Mouse (Mus musculus): ENCODE data around the gene Polr2a. TPM values are rescaled to one million over a fixed set of nuclear protein-coding genes. Genes with fewer than 3 reads are reported as not detected.
A peak's percentile ranks its signal among the peaks of the same experiment; 100 is the strongest.

The Polr2a gene
- polyA plus RNA-seq, 1 experiment from 2014 or later, result 30.7 TPM

GRCm38 (mm10) chr11:69689891-69690290, 68.5 kb downstream of the Polr2a start:
- DNase-seq (no peak), ATAC-seq (ENCODE audit: low FRiP score, low TSS enrichment) (no peak)
- no peaks in the 10 kb centered on the region for H3K36me3 ChIP-seq (ENCODE audit: control insufficient read depth, insufficient read depth, low read length)
- no peak overlapping the region for H3K27ac ChIP-seq (replicated peaks; ENCODE audit: low read depth, low read length)
- H3K4me1 ChIP-seq (ENCODE audit: control insufficient read depth, insufficient read depth, low read length), result no peaks in the 10 kb centered on the region
- H3K4me3 ChIP-seq (replicated peaks; ENCODE audit: low read depth, low read length), result no peak overlapping the region
- no peak overlapping the region for H3K9ac ChIP-seq (replicated peaks; ENCODE audit: low read length)
- H3K27me3 ChIP-seq (ENCODE audit: control insufficient read depth, insufficient read depth, low read length), result no peaks in the 10 kb centered on the region
- WGBS, result 93% methylated on average over 1 of the region's 1 CpGs
- no peaks in the 10 kb centered on the region for H3K9me3 ChIP-seq (ENCODE audit: control insufficient read depth, low read length)
- H3K4me2 ChIP-seq (ENCODE audit: low read length), result no peak overlapping the region

GRCm38 (mm10) chr11:69687061-69687460, 71.4 kb downstream of the Polr2a start:
- H3K27ac ChIP-seq (replicated peaks; ENCODE audit: low read depth, low read length), result no peak overlapping the region
- no peak for ATAC-seq (ENCODE audit: low FRiP score, low TSS enrichment)
- H3K27me3 ChIP-seq (ENCODE audit: control insufficient read depth, insufficient read depth, low read length), result no peaks in the 10 kb centered on the region
- peaks cover 7% of the 10 kb centered on the region for H3K4me1 ChIP-seq (ENCODE audit: control insufficient read depth, insufficient read depth, low read length)
- WGBS, result 56% methylated on average over 5 of the region's 5 CpGs
- DNase-seq, result no peak
- no peak overlapping the region for H3K9ac ChIP-seq (replicated peaks; ENCODE audit: low read length)
- H3K4me3 ChIP-seq (replicated peaks; ENCODE audit: low read depth, low read length), result no peak overlapping the region
- H3K4me2 ChIP-seq (ENCODE audit: low read length), result no peak overlapping the region
- no peaks in the 10 kb centered on the region for H3K9me3 ChIP-seq (ENCODE audit: control insufficient read depth, low read length)
- no peaks in the 10 kb centered on the region for H3K36me3 ChIP-seq (ENCODE audit: control insufficient read depth, insufficient read depth, low read length)

- H3K9me3 ChIP-seq (ENCODE audit: control insufficient read depth, low read length), result no peaks in the 10 kb centered on the region
- no peaks in the 10 kb centered on the region for H3K36me3 ChIP-seq (ENCODE audit: control insufficient read depth, insufficient read depth, low read length)
- DNase-seq, result peak; percentile 50
- H3K4me3 ChIP-seq (replicated peaks; ENCODE audit: low read depth, low read length), result no peak overlapping the region
- no peak for ATAC-seq (ENCODE audit: low FRiP score, low TSS enrichment)
- no peak overlapping the region for H3K27ac ChIP-seq (replicated peaks; ENCODE audit: low read depth, low read length)
- peaks cover 7% of the 10 kb centered on the region for H3K4me1 ChIP-seq (ENCODE audit: control insufficient read depth, insufficient read depth, low read length)
- H3K4me2 ChIP-seq (ENCODE audit: low read length), result no peak overlapping the region
- 20% methylated on average over 4 of the region's 4 CpGs for WGBS
- H3K9ac ChIP-seq (replicated peaks; ENCODE audit: low read length), result no peak overlapping the region
- H3K27me3 ChIP-seq (ENCODE audit: control insufficient read depth, insufficient read depth, low read length), result no peaks in the 10 kb centered on the region
Observed at GRCm38 (mm10) chr11:69686377-69686776, 72.1 kb downstream of the Polr2a start.

- no peak for ATAC-seq (ENCODE audit: low FRiP score, low TSS enrichment)
- WGBS, result 57% methylated on average over 10 of the region's 10 CpGs
- Histone ChIP-seq H3K9me3 (ENCODE audit: control insufficient read depth, low read length) (no peaks in the 10 kb centered on the region), H3K4me1 (ENCODE audit: control insufficient read depth, insufficient read depth, low read length) (peaks cover 13% of the 10 kb centered on the region), H3K27ac (replicated peaks; ENCODE audit: low read depth, low read length) (no peak within 1 kb of the TSS), H3K4me2 (ENCODE audit: low read length) (no peak within 1 kb of the TSS), H3K4me3 (replicated peaks; ENCODE audit: low read depth, low read length) (no peak within 1 kb of the TSS), H3K27me3 (ENCODE audit: control insufficient read depth, insufficient read depth, low read length) (no peaks in the 10 kb centered on the region), H3K9ac (replicated peaks; ENCODE audit: low read length) (0 out of 2 replicates have a peak within 1 kb of the TSS, but pooled peaks have one; percentile 21), H3K36me3 (ENCODE audit: control insufficient read depth, insufficient read depth, low read length) (no peaks in the 10 kb centered on the region)
- no peak for DNase-seq
Observed at GRCm38 (mm10) chr11:69685526-69686148, 72.8 kb downstream of the Polr2a start, which contains the start of gene Tnfsf13. TSS of gene Tnfsf13 (minus strand) at chr11:69685784.

GRCm38 (mm10) chr11:69684936-69685335, 73.5 kb downstream of the Polr2a start:
- no peak for ATAC-seq (ENCODE audit: low FRiP score, low TSS enrichment)
- WGBS, result 84% methylated on average over 6 of the region's 6 CpGs
- H3K27ac ChIP-seq (replicated peaks; ENCODE audit: low read depth, low read length), result no peak overlapping the region
- H3K9me3 ChIP-seq (ENCODE audit: control insufficient read depth, low read length), result no peaks in the 10 kb centered on the region
- no peak overlapping the region for H3K9ac ChIP-seq (replicated peaks; ENCODE audit: low read length)
- no peak overlapping the region for H3K4me3 ChIP-seq (replicated peaks; ENCODE audit: low read depth, low read length)
- peaks cover 4% of the 10 kb centered on the region; the same call in 1 of the 2 replicates for H3K36me3 ChIP-seq (ENCODE audit: control insufficient read depth, insufficient read depth, low read length)
- H3K4me1 ChIP-seq (ENCODE audit: control insufficient read depth, insufficient read depth, low read length), result peaks cover 18% of the 10 kb centered on the region
- DNase-seq, result no peak
- H3K27me3 ChIP-seq (ENCODE audit: control insufficient read depth, insufficient read depth, low read length), result no peaks in the 10 kb centered on the region
- H3K4me2 ChIP-seq (ENCODE audit: low read length), result no peak overlapping the region

- DNase-seq, result no peak
- Histone ChIP-seq H3K27me3 (ENCODE audit: control insufficient read depth, insufficient read depth, low read length) (no peaks in the 10 kb centered on the region), H3K9me3 (ENCODE audit: control insufficient read depth, low read length) (no peaks in the 10 kb centered on the region), H3K4me3 (replicated peaks; ENCODE audit: low read depth, low read length) (no peak overlapping the region), H3K36me3 (ENCODE audit: control insufficient read depth, insufficient read depth, low read length) (peaks cover 8% of the 10 kb centered on the region; the same call in 1 of the 2 replicates), H3K4me2 (ENCODE audit: low read length) (no peak overlapping the region), H3K4me1 (ENCODE audit: control insufficient read depth, insufficient read depth, low read length) (peaks cover 18% of the 10 kb centered on the region), H3K27ac (replicated peaks; ENCODE audit: low read depth, low read length) (no peak overlapping the region), H3K9ac (replicated peaks; ENCODE audit: low read length) (no peak overlapping the region)
- 83% methylated on average over 12 of the region's 12 CpGs for WGBS
- no peak for ATAC-seq (ENCODE audit: low FRiP score, low TSS enrichment)
Observed at GRCm38 (mm10) chr11:69684128-69684745, 74.2 kb downstream of the Polr2a start.

Other genes starting within 250 kb of the Polr2a start
- gene Dnah2, start 209.5 kb downstream of the Polr2a start, polyA plus RNA-seq (2014; fragmentation: Nextera tagmentation; extraction: Ambion mirVana), result 4.8 and 5.7 TPM in 2 replicates
- 40.7 and 109 TPM in 2 replicates for gene Efnb3, start 198.4 kb downstream of the Polr2a start, polyA plus RNA-seq (2014; fragmentation: Nextera tagmentation; extraction: Ambion mirVana)
- 22.5 and 22.7 TPM in 2 replicates for gene Wrap53, start 178.4 kb downstream of the Polr2a start, polyA plus RNA-seq (2014; fragmentation: Nextera tagmentation; extraction: Ambion mirVana)
- gene Trp53, start 178.3 kb downstream of the Polr2a start, polyA plus RNA-seq (2014; fragmentation: Nextera tagmentation; extraction: Ambion mirVana), result 66.1 and 69.2 TPM in 2 replicates
- 46.5 and 46.7 TPM in 2 replicates for gene Atp1b2, start 152.7 kb downstream of the Polr2a start, polyA plus RNA-seq (2014; fragmentation: Nextera tagmentation; extraction: Ambion mirVana)
- gene Shbg, start 140.7 kb downstream of the Polr2a start, polyA plus RNA-seq (2014; fragmentation: Nextera tagmentation; extraction: Ambion mirVana), result not detected in 2 replicates
- 21.6 and 22.5 TPM in 2 replicates for gene Sat2, start 136.6 kb downstream of the Polr2a start, polyA plus RNA-seq (2014; fragmentation: Nextera tagmentation; extraction: Ambion mirVana)
- gene Fxr2, start 125.6 kb downstream of the Polr2a start, polyA plus RNA-seq (2014; fragmentation: Nextera tagmentation; extraction: Ambion mirVana), result 35.9 and 38.4 TPM in 2 replicates
- not detected in 2 replicates for gene Sox15, start 103.3 kb downstream of the Polr2a start, polyA plus RNA-seq (2014; fragmentation: Nextera tagmentation; extraction: Ambion mirVana)
- gene Mpdu1, start 96.0 kb downstream of the Polr2a start, polyA plus RNA-seq (2014; fragmentation: Nextera tagmentation; extraction: Ambion mirVana), result 64.0 and 108 TPM in 2 replicates
- 3.7 and 7.9 TPM in 2 replicates for gene Cd68, start 92.5 kb downstream of the Polr2a start, polyA plus RNA-seq (2014; fragmentation: Nextera tagmentation; extraction: Ambion mirVana)
- gene Eif4a1, start 86.2 kb downstream of the Polr2a start, polyA plus RNA-seq (2014; fragmentation: Nextera tagmentation; extraction: Ambion mirVana), result 707 and 863 TPM in 2 replicates
- gene Senp3, start 76.6 kb downstream of the Polr2a start, polyA plus RNA-seq (2014; fragmentation: Nextera tagmentation; extraction: Ambion mirVana), result 93.3 and 103 TPM in 2 replicates
- 0.16 and 0.25 TPM in 2 replicates for gene Tnfsf13, start 72.9 kb downstream of the Polr2a start, polyA plus RNA-seq (2014; fragmentation: Nextera tagmentation; extraction: Ambion mirVana)
- 1.6 and 3.0 TPM in 2 replicates for gene Tnfsf12, start 62.8 kb downstream of the Polr2a start, polyA plus RNA-seq (2014; fragmentation: Nextera tagmentation; extraction: Ambion mirVana)
- 0.51 and 1.1 TPM in 2 replicates for gene Tnfsfm13, start 62.5 kb downstream of the Polr2a start, polyA plus RNA-seq (2014; fragmentation: Nextera tagmentation; extraction: Ambion mirVana)
- 0.14 TPM in 1 of 2 replicates, not detected in the other for gene Slc35g3, start 3.3 kb upstream of the Polr2a start, polyA plus RNA-seq (2014; fragmentation: Nextera tagmentation; extraction: Ambion mirVana)
- gene Zbtb4, start 7.3 kb upstream of the Polr2a start, polyA plus RNA-seq (2014; fragmentation: Nextera tagmentation; extraction: Ambion mirVana), result 3.8 and 4.2 TPM in 2 replicates
- 0.80 and 1.3 TPM in 2 replicates for gene Chrnb1, start 37.3 kb upstream of the Polr2a start, polyA plus RNA-seq (2014; fragmentation: Nextera tagmentation; extraction: Ambion mirVana)
- gene Fgf11, start 43.2 kb upstream of the Polr2a start, polyA plus RNA-seq (2014; fragmentation: Nextera tagmentation; extraction: Ambion mirVana), result 3.2 and 3.6 TPM in 2 replicates
- gene Tmem102, start 47.0 kb upstream of the Polr2a start, polyA plus RNA-seq (2014; fragmentation: Nextera tagmentation; extraction: Ambion mirVana), result 0.58 and 0.82 TPM in 2 replicates
- gene Gm39566, start 56.7 kb upstream of the Polr2a start, polyA plus RNA-seq (2014; fragmentation: Nextera tagmentation; extraction: Ambion mirVana), result not detected in 2 replicates
- gene Spem2, start 59.8 kb upstream of the Polr2a start, polyA plus RNA-seq (2014; fragmentation: Nextera tagmentation; extraction: Ambion mirVana), result not detected in 2 replicates
- 0.49 and 0.85 TPM in 2 replicates for gene Spem1, start 63.5 kb upstream of the Polr2a start, polyA plus RNA-seq (2014; fragmentation: Nextera tagmentation; extraction: Ambion mirVana)
- gene Nlgn2, start 79.1 kb upstream of the Polr2a start, polyA plus RNA-seq (2014; fragmentation: Nextera tagmentation; extraction: Ambion mirVana), result 25.1 and 32.4 TPM in 2 replicates
- 313 and 417 TPM in 2 replicates for gene Tmem256, start 79.9 kb upstream of the Polr2a start, polyA plus RNA-seq (2014; fragmentation: Nextera tagmentation; extraction: Ambion mirVana)
- 41.3 and 51.9 TPM in 2 replicates for gene Plscr3, start 87.7 kb upstream of the Polr2a start, polyA plus RNA-seq (2014; fragmentation: Nextera tagmentation; extraction: Ambion mirVana)
- gene Tnk1, start 100.1 kb upstream of the Polr2a start, polyA plus RNA-seq (2014; fragmentation: Nextera tagmentation; extraction: Ambion mirVana), result not detected in 2 replicates
- not detected in 2 replicates for gene Tmem95, start 119.4 kb upstream of the Polr2a start, polyA plus RNA-seq (2014; fragmentation: Nextera tagmentation; extraction: Ambion mirVana)
- 0.74 and 1.0 TPM in 2 replicates for gene Kctd11, start 122.8 kb upstream of the Polr2a start, polyA plus RNA-seq (2014; fragmentation: Nextera tagmentation; extraction: Ambion mirVana)
- gene Acap1, start 136.9 kb upstream of the Polr2a start, polyA plus RNA-seq (2014; fragmentation: Nextera tagmentation; extraction: Ambion mirVana), result 0.17 and 0.30 TPM in 2 replicates
- gene 2810408A11Rik, start 142.3 kb upstream of the Polr2a start, polyA plus RNA-seq (2014; fragmentation: Nextera tagmentation; extraction: Ambion mirVana), result 9.4 and 13.0 TPM in 2 replicates
- 27.5 and 29.0 TPM in 2 replicates for gene Neurl4, start 142.4 kb upstream of the Polr2a start, polyA plus RNA-seq (2014; fragmentation: Nextera tagmentation; extraction: Ambion mirVana)
- gene Gps2, start 155.3 kb upstream of the Polr2a start, polyA plus RNA-seq (2014; fragmentation: Nextera tagmentation; extraction: Ambion mirVana), result 56.4 and 62.4 TPM in 2 replicates
- gene Eif5a, start 163.3 kb upstream of the Polr2a start, polyA plus RNA-seq (2014; fragmentation: Nextera tagmentation; extraction: Ambion mirVana), result 1,083 and 1,099 TPM in 2 replicates
- 4.3 and 10.4 TPM in 2 replicates for gene Ybx2, start 177.2 kb upstream of the Polr2a start, polyA plus RNA-seq (2014; fragmentation: Nextera tagmentation; extraction: Ambion mirVana)
- gene Slc2a4, start 189.6 kb upstream of the Polr2a start, polyA plus RNA-seq (2014; fragmentation: Nextera tagmentation; extraction: Ambion mirVana), result 2.2 and 4.5 TPM in 2 replicates
- gene Cldn7, start 206.1 kb upstream of the Polr2a start, polyA plus RNA-seq (2014; fragmentation: Nextera tagmentation; extraction: Ambion mirVana), result 0.20 TPM in 1 of 2 replicates, not detected in the other
- gene Ctdnep1, start 222.5 kb upstream of the Polr2a start, polyA plus RNA-seq (2014; fragmentation: Nextera tagmentation; extraction: Ambion mirVana), result 24.4 and 39.0 TPM in 2 replicates
- gene Elp5, start 223.9 kb upstream of the Polr2a start, polyA plus RNA-seq (2014; fragmentation: Nextera tagmentation; extraction: Ambion mirVana), result 162 and 193 TPM in 2 replicates
- 616 and 626 TPM in 2 replicates for gene Gabarap, start 232.5 kb upstream of the Polr2a start, polyA plus RNA-seq (2014; fragmentation: Nextera tagmentation; extraction: Ambion mirVana)
- 41.3 and 48.9 TPM in 2 replicates for gene Phf23, start 237.1 kb upstream of the Polr2a start, polyA plus RNA-seq (2014; fragmentation: Nextera tagmentation; extraction: Ambion mirVana)
- gene Dvl2, start 242.0 kb upstream of the Polr2a start, polyA plus RNA-seq (2014; fragmentation: Nextera tagmentation; extraction: Ambion mirVana), result 22.9 and 23.0 TPM in 2 replicates

Data from midbrain, embryonic 14.5 days (tissue).